Mouse (Mus musculus) erythroblast, embryonic 14.5 days (primary cell): ENCODE data around the gene Wipf1.

Source experiments
- GATA1 ChIP-seq: IDR thresholded peaks from 2 replicates; pipeline ENCODE4 v1.6.1; 2012; ENCODE audit warnings: low read length, inconsistent platforms, mixed read lengths
- TAL1 ChIP-seq: IDR thresholded peaks from 3 replicates; pipeline ENCODE4 v1.6.1; 2012; ENCODE audit warnings: low read length, inconsistent platforms, mixed read lengths

- TF ChIP-seq GATA1 (no peak), TAL1 (no peak)
These were observed 135.1 kb downstream of the Wipf1 start for GRCm38 (mm10) chr2:73394476-73394875.
